Mouse (Mus musculus): ENCODE measurements around the gene Trpv6.

Trpv6 gene

DNA sequence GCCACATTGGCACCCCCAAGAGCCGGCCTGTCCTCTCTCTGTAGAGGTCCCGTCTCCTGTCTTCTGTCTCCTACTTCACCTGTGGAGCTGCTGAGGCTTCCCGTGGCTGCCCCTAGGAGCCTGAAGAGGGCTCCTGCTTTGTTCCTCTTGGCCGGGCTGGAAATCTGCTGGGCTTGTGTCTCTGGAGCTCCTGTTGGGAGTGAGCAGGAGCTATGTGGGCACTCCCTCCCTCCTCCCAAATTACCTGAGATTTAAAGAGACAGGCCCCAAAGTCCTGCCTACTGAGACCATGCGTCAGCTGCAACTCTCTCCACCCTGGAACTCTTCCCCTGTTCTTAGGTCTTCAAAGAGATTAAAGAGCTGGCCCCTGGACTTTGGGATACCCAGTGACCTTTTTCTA, at the start of gene Trpv6:
Gene Trpv6 (minus strand): TSS at position 228 of the 400 bp plus-strand sequence.
- DNase-seq = no peak

DNA sequence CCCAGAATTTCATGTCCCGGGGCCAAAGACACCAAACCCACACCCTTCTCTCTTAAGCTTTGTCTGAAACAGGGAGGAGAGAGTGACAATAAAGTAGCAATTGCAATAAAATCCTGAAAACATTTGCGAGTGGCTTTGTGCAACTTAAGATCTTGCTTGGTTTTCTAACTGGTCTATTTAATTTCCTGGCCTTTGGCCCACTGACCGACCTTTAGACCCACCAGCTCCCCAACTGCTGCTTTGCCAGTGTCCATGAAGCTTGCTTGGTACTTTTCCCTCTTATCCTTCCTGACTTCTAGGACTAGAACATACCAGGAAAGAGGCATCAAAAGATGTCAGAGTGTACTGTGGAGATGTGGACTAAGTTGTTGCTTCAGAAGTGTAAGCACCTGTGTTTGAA, 49.4 kb upstream of the Trpv6 start:
- no peak for DNase-seq

DNA sequence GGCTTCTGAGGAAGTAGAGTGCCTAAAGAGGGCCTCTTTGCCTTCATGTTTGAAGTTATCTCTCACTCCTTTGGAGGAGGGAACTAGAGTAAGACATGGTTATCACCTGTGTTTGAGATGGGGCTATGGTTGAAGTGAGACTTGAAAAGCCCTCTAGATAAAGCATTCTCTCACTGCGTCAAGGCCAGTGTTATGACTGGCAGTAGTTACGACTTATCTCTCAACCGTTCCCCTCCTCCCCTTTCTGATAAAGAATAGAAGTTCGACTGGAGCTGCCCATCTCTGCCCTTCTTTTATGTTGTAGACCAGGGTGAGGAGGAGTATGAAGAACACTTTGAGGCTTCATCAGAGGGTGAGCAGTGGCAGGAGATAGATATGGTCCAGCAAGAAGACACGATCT, 48.7 kb upstream of the Trpv6 start:
- no peak for DNase-seq

DNA sequence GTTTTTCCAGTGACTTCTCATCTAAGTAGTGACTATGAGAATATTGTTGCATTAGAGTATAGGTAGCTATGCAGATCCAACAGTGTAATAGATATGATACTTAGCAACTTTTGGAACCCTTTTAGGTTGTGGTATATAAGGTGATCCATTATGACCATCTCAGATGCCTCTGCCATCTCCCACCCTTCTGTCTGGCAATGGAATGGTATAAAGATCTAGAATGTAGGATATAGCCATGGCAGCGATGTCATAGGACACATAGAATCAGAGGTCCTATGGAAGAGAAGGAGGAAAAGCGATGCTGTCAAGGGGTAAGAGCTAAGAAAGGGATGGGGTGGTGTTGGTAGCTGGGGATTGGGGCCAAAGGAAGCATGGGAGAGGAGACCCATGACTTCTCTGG, 47.9 kb upstream of the Trpv6 start, which contains the start of gene Llcfc1:
Gene Llcfc1 (plus strand): TSS at position 301 of the 400 bp plus-strand sequence.
- DNase-seq = no peak

DNA sequence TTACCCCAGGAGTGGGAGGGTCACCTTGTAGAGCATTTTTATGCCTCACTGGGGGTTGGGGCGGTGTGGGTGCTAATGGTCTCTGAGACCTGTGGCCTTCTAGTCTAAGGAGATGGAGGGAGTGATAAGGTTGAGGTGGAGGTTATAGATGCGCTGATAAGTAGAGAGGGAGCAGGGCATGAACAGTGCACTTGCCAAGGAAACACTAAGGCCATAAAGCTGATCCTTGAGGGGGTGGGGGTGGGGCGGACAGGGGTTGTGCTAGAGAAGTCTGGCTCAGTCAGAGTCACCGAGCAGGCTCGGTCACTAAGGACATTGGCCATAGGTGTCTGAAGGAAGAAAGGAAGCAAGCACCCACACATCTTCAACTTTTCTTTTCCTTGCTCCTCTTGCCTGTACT, 45.5 kb upstream of the Trpv6 start:
- no peak for DNase-seq

DNA sequence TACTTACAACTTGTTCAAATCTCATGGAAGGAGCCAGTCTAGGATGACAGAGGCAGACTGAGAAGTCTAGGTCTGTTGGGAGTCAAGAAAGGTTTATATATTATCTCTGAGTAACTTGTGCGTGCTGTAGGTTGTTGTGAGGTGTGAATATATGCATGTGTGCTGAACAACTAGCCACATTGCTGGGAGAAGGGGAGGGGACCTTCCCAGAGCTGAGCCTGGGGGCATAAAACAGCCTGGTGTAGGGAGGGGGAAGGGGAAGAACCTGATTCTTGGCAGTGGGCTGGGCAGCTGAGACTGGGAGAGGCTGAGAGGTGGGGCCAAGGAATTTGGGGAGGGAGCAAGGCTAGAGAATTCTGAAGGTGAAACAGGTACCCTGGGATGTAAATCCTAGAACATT, 44.5 kb upstream of the Trpv6 start, which contains the start of gene Trpv5:
Gene Trpv5 (minus strand): TSS at position 101 of the 400 bp plus-strand sequence.
- DNase-seq = no peak

DNA sequence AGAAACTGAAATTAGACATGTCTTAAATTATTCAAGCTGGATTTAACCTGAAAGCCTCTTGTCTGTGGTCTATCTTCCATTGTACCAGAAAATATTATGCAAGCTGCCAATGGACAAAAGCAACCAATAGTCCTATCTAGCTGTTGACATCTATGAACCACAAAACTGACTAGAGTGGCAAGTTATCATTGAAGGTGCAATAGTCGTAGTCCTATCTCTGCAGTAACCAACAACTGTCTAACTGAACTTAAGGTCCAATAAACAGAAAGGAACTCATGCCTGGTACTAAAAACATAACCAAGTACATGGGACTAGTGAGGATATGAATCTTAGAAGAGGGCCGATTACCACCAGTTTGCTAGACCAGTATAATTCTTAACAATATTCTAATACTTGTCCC, 40.3 kb upstream of the Trpv6 start:
- no peak for DNase-seq

DNA sequence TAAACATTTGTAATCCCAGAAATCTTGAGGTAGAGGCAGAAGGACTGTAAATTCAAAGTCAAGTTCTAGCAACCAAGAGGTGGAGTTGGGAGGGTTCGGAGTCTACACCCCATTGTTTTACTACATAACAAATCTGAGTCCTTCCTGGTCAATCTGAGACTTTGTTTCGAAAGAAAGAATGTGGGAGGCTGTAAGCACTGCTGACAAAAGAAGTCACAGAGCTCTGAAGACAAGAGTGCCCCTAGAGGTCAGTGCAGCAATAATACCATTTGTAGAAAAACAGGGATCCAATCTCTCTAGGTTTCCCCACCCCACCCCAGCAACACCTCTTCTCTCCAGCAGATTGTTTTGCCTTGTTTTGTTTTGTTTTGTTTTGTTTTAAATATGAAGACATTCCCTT, 26.1 kb upstream of the Trpv6 start:
- no peak for DNase-seq

DNA sequence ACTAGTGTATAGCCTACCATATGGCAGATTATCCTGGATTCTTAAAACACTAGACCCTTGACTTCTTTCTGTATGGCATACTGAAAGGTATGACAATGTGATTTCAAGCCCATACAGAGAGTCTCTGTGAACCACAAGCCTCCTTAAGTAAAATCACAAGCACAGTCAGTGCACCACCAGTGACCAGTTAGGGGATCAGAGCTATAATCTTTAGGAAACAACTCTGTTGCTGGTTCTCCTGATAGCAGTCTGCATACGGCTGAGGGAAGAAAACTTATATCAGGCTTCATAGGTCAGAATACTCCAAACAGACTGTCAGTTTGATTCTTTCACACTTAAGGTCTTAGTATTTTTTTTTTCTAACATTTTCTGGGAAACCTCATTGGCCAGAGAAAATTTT, 22.3 kb upstream of the Trpv6 start:
- DNase-seq = no peak

DNA sequence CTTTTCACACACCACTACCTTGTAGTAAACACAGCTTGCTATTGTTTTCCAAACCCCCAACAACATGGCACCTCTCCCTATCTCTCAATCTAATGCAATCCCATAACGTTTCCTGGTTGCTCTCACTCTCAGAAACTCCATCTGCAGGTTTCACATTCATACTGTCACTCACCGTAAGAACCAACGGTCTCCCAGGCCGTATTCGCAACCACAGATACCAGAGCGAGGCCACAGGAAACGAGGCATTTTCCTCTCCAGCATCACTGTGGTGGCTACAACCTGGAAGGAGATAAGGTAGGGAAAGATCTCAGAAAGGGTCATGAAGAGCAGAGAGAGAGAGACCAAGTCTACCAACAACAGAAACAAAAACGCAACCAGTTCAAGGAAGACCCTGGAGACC, 18.4 kb upstream of the Trpv6 start:
- DNase-seq = no peak

DNA sequence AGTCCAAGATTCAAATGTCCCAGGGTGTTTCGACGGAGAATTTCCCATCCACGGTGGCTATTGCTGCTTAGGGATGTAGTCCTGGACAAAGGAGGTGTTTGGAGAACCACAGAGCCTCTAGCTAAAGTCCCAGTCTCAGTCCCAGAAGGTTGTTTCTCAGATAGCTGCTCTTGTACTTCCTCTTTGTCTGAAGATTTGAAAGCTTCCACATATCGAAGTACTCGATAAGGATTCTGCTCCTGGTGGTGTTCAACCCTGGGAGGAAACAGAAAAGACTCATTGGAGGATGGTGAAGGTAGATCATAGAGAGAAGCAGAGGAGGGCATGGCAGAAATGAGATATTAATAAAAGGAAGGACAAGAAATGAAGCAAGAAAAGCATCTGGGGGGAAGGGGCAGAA, 17.0 kb upstream of the Trpv6 start:
- DNase-seq = no peak

DNA sequence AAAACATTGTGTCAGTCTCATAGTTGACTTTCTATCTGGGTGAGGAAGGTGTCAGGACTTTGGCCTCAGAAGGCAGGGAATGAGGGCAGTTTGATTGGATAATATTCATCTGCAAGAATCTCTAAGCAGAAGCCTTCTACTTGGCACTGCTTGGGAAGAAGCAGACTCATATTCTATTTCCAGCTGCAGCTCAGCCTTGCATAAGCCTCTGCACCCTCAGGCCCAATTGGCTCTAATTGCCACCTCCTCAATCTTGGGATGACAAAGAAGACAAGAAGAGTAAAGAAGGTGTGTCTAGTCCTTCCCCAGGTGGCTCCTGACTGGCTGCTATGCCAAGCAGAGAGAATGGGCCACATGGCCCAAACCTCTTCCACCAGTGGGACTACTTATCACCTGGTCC, 10.5 kb upstream of the Trpv6 start:
- DNase-seq = no peak

DNA sequence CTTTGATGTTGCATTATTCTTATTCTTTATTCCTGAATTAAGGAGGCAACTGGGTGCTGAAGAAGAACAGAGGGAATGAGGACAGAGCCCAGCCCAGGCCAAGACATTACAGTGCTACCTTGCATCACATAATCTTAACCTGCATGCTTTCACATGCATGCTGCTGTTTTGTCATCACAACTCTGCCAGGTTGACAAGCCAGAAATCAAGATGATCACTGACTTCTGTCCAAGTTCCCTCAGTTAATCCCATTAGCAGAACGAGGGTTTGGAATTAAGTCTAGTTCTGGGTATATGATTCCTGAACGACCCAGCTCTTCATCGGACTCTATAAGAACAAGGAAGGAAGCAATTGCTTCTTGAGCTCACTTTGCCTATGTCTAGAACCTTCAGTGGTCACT, 10.0 kb upstream of the Trpv6 start:
- DNase-seq = no peak

DNA sequence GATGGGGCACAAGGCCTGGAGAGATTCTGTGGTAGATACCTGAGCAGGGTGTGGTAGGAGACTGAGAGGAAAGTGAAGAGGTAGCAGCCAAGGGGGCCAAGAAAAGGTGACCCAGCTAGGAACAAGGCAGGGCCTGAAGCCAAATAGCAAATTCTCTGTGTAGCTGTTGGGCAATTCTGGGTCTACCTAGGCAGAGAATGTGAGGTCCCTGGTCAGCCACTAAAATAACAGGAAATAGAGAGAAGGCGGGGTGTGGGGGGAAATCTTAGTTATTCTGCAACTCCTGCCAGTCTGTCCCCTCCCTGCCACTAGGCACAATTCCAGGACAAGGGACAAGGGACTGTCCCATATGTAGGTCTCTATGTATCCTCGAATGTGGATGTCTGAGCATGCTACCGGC, 7.0 kb upstream of the Trpv6 start:
- DNase-seq = no peak

DNA sequence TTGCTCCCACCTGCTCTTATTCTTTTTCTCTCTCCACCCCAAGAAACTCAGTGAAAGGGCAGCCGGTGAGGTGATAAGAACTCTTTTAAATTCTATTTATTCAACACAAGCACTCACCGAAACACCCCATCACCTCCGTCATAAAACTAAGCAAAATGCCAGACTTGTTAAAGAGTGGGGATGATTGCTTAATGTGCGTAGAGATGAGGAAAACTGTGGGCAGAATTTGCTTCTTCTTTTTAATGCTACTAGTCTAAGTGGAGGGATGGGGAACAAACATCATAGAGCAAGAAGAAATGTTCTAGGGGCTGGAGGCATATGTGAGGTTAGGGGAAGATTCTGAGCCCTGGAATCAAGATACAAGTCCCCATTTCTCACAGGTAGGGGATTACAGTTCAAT, 6.6 kb upstream of the Trpv6 start:
- DNase-seq = no peak

DNA sequence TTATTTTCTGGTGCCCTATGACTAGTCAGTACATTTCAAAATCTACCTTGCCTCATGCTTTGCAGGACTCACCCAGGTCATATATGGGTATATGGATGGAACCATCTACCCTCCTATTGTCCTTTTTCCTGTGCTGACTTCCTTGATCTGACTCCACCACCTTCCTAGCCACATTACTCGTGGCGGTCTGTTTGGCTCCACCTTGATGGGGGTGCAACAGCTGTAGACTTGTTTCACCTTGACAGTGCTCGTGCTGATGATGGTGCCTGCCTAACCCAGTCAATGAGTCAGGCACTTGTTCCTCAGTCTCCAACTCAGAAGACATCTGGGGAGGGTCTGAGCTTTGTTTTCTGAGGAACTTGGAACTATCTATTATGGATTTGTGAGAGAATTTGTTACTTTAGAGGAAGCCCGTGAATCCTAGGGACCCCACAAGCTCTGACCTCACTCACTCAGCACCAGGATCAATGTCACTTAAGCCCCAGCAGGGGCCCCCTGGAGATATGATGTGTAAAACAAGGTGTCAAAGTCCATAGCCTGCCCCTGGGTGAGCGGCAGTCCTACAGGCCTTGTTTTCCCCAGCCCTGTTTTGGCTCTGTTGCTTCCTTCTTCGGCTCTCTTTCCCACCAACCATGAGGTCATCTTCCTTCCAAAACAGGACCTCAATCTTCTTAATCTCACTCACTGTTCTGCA, 5.1 kb upstream of the Trpv6 start:
- no peak for DNase-seq

DNA sequence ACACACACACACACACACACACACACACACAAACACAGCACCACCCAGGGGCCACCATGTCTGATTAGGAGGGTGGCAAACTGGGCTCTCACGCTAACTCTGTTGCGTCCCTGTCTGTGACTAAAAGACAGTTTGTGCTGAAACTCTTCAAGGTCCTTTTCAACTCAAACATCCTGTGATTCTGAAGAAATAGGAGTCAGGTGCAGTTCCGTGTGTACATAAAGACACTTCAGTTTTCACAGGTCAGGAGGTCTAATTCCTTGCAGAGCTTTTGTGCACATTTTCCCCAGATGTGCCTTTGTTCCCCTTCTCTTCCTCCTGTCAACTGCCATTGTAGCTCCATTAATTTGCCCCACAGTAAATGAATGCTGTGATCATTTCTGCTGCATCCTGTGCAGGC, 4.2 kb upstream of the Trpv6 start:
- no peak for DNase-seq

DNA sequence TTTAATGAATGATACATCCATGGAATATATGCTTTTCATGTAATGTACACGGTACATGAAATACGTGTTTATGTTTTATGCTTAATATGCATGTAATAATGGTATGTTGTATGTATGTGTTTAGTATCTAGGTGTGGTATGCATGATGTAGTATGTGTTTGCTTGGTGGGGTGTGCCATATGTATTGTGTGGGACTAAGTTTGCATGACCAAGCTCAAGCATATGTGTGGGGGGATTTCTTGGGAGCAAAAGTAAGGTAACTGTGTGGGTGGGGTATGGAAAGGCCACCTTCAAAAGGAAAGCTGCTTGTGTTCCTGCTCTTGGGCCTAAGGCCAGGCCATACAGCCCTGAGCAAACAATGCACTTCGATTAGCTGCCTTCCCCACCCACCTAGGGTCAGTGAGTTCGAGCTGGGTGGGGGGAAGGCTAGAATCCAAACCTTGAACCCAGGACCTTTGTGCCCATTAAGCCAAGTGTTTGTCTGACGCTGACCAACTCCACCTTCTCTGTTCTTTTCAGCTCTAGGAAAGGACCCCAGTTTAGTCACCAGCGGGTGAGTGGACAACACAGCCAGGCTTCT, 1.8 kb upstream of the Trpv6 start:
- DNase-seq = no peak

DNA sequence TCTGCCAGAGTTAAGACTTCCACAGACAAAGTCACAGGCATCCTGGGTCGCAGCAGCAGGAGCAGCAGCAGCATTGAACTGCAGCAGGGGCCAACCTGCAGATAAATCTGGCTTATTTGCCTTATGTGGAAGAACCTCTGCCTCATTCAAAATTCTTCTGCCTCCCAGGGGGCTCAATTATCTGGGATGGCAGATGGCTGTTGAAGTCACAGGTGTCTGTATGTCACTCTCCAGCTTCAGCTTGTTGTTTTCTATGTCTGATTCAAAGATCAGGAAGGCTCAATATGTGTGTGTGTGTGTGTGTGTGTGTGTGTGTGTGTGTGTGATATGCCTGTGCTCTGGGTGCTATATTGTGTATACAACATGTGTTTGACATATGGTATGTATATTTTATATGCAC, 1.2 kb upstream of the Trpv6 start:
- no peak for DNase-seq

DNA sequence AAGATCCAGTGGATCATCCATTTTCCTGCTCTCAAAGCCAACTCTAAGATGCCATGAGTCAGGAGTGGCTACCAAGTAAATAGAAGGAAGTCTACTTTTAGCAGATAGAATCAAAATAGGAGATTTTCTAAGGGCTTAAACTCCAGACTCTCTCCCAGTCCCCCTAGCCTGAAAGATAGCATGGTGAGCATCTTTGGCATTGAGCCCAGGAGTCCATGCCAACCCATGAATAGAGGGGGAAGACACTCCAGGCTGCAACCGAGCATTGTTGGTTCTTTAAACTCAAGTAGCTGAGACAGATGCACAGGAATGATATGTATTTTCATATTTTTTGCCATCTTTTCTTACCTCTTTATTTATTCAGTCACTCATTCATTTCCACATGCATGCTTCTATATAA, 994 bp downstream of the Trpv6 start:
- DNase-seq = no peak

DNA sequence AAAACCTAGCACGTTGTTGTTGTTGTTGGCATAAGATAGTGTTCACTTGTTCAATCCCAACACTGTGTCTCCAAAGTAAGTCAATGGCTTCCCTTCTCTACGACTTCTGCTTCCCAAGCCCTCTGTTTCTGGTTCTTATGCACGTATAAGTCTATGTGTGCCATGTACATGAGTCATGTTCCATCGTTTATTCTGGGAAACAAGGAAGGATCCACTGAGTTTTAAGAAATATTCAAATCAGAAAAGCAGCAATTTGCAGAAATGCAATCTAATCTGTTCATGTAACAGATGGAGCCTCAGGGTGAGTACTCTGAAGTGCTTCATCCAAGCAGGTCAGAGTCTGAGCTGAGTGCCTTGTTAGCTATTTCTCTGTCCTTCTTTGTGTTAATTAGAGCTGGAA, 4.7 kb downstream of the Trpv6 start:
- no peak for DNase-seq

DNA sequence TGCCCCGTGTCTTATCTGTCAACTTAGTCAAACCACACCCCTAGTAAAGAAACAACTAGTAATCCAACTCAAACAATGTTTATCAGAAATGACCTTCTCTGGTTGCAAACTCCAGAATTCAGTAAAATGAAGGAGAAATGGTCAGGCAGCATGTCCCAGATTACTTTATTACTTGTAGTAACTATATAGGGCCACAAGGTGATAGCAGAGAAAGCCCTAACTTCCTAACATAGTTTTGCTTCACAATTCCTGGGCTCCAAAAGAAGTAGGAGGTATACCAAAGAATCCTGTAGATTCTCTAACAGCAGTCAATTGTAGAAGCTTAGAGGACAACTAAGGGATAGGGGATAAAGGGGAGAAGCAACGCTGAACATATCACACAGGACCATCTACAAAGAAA, 5.4 kb downstream of the Trpv6 start:
- no peak for DNase-seq

DNA sequence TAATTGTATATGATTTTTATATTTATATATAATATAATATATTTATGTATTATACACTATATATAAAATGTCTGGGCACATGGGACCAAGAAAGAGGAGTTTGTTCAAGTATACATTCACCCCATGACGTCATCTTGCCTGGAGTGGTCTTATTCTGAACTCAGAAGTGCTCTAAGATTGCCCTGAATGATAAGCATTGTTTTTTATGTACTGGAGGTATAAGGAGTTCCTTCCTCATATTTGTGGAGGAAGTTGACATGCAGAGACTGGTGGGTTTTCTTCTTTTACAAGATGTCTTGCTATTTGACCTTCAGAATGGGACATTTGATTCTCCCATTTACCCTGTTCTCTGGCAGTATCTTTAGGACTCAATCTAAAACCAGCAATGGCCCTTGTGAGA, 8.0 kb downstream of the Trpv6 start:
- DNase-seq = no peak

DNA sequence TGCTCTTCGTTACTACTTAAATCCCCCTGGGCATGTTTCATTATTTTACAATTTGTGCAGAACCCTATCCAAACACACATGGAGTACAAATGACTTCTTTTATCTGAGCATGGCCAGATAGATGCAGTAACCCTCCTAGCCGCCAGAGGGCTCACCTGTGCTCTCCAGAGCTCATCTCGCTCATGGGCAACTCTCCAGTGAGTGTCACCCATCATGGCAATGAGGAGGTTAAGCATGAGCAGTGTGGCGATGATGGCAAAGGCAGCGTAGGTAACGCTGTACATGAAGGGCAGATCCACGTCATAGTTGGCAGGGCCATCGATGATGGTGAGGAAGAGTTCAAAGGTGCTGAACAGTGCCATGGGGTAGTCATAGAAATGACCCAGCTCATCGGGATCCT, 13.5 kb downstream of the Trpv6 start:
- no peak for DNase-seq
